Mouse (Mus musculus): Measurements from ENCODE around the gene Thoc3. TPM values are rescaled to one million over a fixed set of nuclear protein-coding genes. Genes with fewer than 3 reads are reported as not detected.

Thoc3 gene
- polyA plus RNA-seq, 1 experiment from 2014 or later, result 161 TPM

GRCm38 (mm10) chr13:54428771-54429170 is 39.9 kb downstream of the Thoc3 start:
- Histone ChIP-seq H3K9me3 (ENCODE audit: control insufficient read depth, low read length) (no peaks in the 10 kb centered on the region), H3K4me2 (no peak overlapping the region), H3K36me3 (ENCODE audit: control insufficient read depth, insufficient read depth, low read length) (no peaks in the 10 kb centered on the region), H3K27ac (ENCODE audit: low read depth, low read length) (no peak overlapping the region), H3K4me3 (ENCODE audit: low read depth, low read length) (no peak overlapping the region), H3K4me1 (ENCODE audit: control insufficient read depth, insufficient read depth, low read length) (no peaks in the 10 kb centered on the region), H3K9ac (ENCODE audit: low read length) (no peak overlapping the region), H3K27me3 (ENCODE audit: control insufficient read depth, insufficient read depth, low read length) (no peaks in the 10 kb centered on the region)
- DNase-seq (ENCODE audit: low spot score, missing footprints), result peak; percentile 37
- ATAC-seq (ENCODE audit: low FRiP score), result no peak
- whole genome bisulfite sequencing, result 81% methylated on average over 3 of the region's 3 CpGs

DNA sequence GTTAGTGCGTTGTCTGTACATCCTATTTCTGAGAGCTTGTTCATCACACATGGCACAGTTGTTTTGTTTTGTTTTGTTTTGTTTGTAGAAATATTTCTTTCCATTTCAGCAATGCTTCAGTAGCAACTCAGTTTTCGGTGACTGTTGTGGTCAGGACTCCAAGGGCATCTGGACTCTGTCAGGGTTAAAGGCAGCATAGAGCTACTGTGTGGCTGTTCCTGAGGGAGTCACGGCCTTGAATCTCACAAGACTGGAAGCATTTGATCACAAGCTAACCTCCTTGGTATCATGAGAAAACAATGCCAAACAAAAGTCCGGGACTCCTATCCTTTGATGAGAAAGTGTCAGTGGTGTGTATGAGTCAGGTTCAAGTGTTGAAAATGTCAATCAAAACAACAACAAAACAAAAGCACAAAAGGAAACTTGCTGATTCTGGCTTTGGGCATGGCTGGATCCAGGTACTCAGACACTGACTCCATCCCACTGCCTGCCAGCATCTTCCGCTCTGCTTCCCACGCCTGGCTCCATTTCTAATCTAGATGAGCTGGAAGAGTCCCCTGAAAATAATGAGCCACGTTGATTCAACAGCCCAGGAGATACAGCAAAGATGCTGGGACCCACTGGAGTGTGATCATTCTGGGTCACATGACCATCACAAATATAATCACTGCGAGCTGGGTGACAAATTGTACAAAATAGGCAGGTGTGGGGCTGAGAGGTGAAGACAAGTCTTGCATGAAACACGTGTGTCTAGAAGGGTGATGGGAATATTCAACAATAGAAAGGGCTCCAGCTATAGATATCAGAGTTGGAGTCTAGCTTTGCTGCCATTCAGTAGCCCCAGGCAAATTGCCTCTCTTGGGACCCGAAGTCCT is 41.6 kb downstream of the Thoc3 start:
- DNase-seq (ENCODE audit: low spot score, missing footprints) (peak; percentile 64), ATAC-seq (ENCODE audit: low FRiP score) (no peak)
- Histone ChIP-seq H3K27me3 (ENCODE audit: control insufficient read depth, insufficient read depth, low read length) (no peaks in the 10 kb centered on the region), H3K9me3 (ENCODE audit: control insufficient read depth, low read length) (no peaks in the 10 kb centered on the region), H3K9ac (ENCODE audit: low read length) (no peak overlapping the region), H3K27ac (ENCODE audit: low read depth, low read length) (no peak overlapping the region), H3K4me2 (no peak overlapping the region), H3K4me3 (ENCODE audit: low read depth, low read length) (no peak overlapping the region), H3K4me1 (ENCODE audit: control insufficient read depth, insufficient read depth, low read length) (no peaks in the 10 kb centered on the region), H3K36me3 (ENCODE audit: control insufficient read depth, insufficient read depth, low read length) (no peaks in the 10 kb centered on the region)
- WGBS, result 80% methylated on average over 10 of the region's 10 CpGs

- Histone ChIP-seq H3K9ac (ENCODE audit: low read length) (no peak overlapping the region), H3K4me3 (ENCODE audit: low read depth, low read length) (no peak overlapping the region), H3K27ac (ENCODE audit: low read depth, low read length) (peak overlapping the region; percentile 13; the same call in 1 of the 2 replicates), H3K4me1 (ENCODE audit: control insufficient read depth, insufficient read depth, low read length) (no peaks in the 10 kb centered on the region), H3K36me3 (ENCODE audit: control insufficient read depth, insufficient read depth, low read length) (no peaks in the 10 kb centered on the region), H3K4me2 (no peak overlapping the region), H3K9me3 (ENCODE audit: control insufficient read depth, low read length) (no peaks in the 10 kb centered on the region), H3K27me3 (ENCODE audit: control insufficient read depth, insufficient read depth, low read length) (no peaks in the 10 kb centered on the region)
- peak; percentile 66; the same call in 1 of the 2 replicates for ATAC-seq (ENCODE audit: low FRiP score)
- no peak for DNase-seq (ENCODE audit: low spot score, missing footprints)
- WGBS, result 68% methylated on average over 2 of the region's 2 CpGs
Observed at GRCm38 (mm10) chr13:54425269-54425668, 43.4 kb downstream of the Thoc3 start.

GRCm38 (mm10) chr13:54420226-54420625 is 48.4 kb downstream of the Thoc3 start:
- 90% methylated on average over 12 of the region's 12 CpGs for WGBS
- H3K36me3 ChIP-seq (ENCODE audit: control insufficient read depth, insufficient read depth, low read length), result no peaks in the 10 kb centered on the region

GRCm38 (mm10) chr13:54418781-54419327 is 49.8 kb downstream of the Thoc3 start:
- Histone ChIP-seq H3K27me3 (ENCODE audit: control insufficient read depth, insufficient read depth, low read length) (no peaks in the 10 kb centered on the region), H3K36me3 (ENCODE audit: control insufficient read depth, insufficient read depth, low read length) (no peaks in the 10 kb centered on the region), H3K4me3 (ENCODE audit: low read depth, low read length) (no peak overlapping the region), H3K9me3 (ENCODE audit: control insufficient read depth, low read length) (no peaks in the 10 kb centered on the region), H3K27ac (ENCODE audit: low read depth, low read length) (no peak overlapping the region), H3K4me1 (ENCODE audit: control insufficient read depth, insufficient read depth, low read length) (no peaks in the 10 kb centered on the region), H3K4me2 (no peak overlapping the region), H3K9ac (ENCODE audit: low read length) (no peak overlapping the region)
- ATAC-seq (ENCODE audit: low FRiP score), result no peak
- 77% methylated on average over 10 of the region's 10 CpGs for WGBS
- no peak for DNase-seq (ENCODE audit: low spot score, missing footprints)

More at GRCm38 (mm10) chr13:54420226-54420625, 48.4 kb downstream of the Thoc3 start:
- H3K27me3 ChIP-seq (ENCODE audit: control insufficient read depth, insufficient read depth, low read length), result no peaks in the 10 kb centered on the region
- H3K9me3 ChIP-seq (ENCODE audit: control insufficient read depth, low read length), result no peaks in the 10 kb centered on the region
- DNase-seq (ENCODE audit: low spot score, missing footprints), result no peak
- H3K4me3 ChIP-seq (ENCODE audit: low read depth, low read length), result no peak overlapping the region
- ATAC-seq (ENCODE audit: low FRiP score), result no peak
- H3K27ac ChIP-seq (ENCODE audit: low read depth, low read length), result no peak overlapping the region
- no peaks in the 10 kb centered on the region for H3K4me1 ChIP-seq (ENCODE audit: control insufficient read depth, insufficient read depth, low read length)
- H3K4me2 ChIP-seq, result no peak overlapping the region
- H3K9ac ChIP-seq (ENCODE audit: low read length), result no peak overlapping the region

DNA sequence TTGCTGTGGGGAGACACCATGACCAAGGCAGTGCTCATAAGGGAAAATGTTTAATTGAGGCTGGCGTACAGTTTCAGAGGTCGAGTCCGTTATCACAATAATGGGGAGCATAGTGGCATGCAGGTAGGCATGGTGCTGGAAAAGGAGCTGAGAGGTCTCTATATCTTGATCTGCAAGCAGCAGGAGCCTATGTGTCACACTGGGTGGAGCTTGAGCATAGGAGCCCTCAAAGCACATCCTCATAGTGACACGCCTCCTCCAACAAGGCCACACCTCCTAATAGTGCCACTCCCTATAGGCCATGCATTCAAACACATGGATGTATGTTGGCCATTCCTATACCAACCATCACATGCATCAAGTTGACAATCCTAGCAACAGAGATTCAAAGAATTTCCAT is 53.6 kb downstream of the Thoc3 start:
- WGBS, result 90% methylated on average over 4 of the region's 4 CpGs

DNA sequence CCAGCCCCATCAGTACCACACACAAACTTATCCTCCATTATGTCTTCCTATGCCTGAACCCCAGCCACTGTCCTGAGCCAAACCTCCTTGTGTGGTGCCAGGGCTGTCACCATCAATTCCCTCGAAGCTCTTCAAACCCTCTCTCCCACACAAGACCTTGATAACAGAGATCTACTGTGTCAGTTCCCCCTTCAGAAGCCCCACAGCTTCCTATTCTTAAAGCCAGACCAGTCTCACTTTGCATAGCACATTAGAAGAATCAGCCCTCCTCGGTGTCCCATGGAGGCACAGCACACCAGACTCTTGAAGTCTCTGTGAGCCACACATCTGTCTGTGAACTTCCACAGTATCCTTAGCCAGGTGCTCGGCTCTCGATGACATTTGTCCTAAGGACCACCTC is 55.9 kb downstream of the Thoc3 start:
- Histone ChIP-seq H3K36me3 (ENCODE audit: control insufficient read depth, insufficient read depth, low read length) (no peaks in the 10 kb centered on the region), H3K9me3 (ENCODE audit: control insufficient read depth, low read length) (no peaks in the 10 kb centered on the region), H3K27ac (ENCODE audit: low read depth, low read length) (no peak overlapping the region), H3K9ac (ENCODE audit: low read length) (no peak overlapping the region), H3K4me1 (ENCODE audit: control insufficient read depth, insufficient read depth, low read length) (no peaks in the 10 kb centered on the region), H3K4me3 (ENCODE audit: low read depth, low read length) (no peak overlapping the region), H3K27me3 (ENCODE audit: control insufficient read depth, insufficient read depth, low read length) (no peaks in the 10 kb centered on the region), H3K4me2 (no peak overlapping the region)
- ATAC-seq (ENCODE audit: low FRiP score) (no peak), DNase-seq (ENCODE audit: low spot score, missing footprints) (no peak)
- 88% methylated on average over 4 of the region's 4 CpGs for WGBS

More for the DNA sequence above, 53.6 kb downstream of the Thoc3 start:
- no peaks in the 10 kb centered on the region for H3K27me3 ChIP-seq (ENCODE audit: control insufficient read depth, insufficient read depth, low read length)
- H3K9me3 ChIP-seq (ENCODE audit: control insufficient read depth, low read length), result no peaks in the 10 kb centered on the region
- DNase-seq (ENCODE audit: low spot score, missing footprints), result no peak
- H3K4me1 ChIP-seq (ENCODE audit: control insufficient read depth, insufficient read depth, low read length), result no peaks in the 10 kb centered on the region
- no peak for ATAC-seq (ENCODE audit: low FRiP score)
- H3K4me3 ChIP-seq (ENCODE audit: low read depth, low read length), result no peak overlapping the region
- H3K9ac ChIP-seq (ENCODE audit: low read length), result no peak overlapping the region
- no peaks in the 10 kb centered on the region for H3K36me3 ChIP-seq (ENCODE audit: control insufficient read depth, insufficient read depth, low read length)
- H3K4me2 ChIP-seq, result no peak overlapping the region
- no peak overlapping the region for H3K27ac ChIP-seq (ENCODE audit: low read depth, low read length)

GRCm38 (mm10) chr13:54412236-54412635 is 56.4 kb downstream of the Thoc3 start:
- Histone ChIP-seq H3K4me2 (no peak overlapping the region), H3K9me3 (ENCODE audit: control insufficient read depth, low read length) (no peaks in the 10 kb centered on the region), H3K4me3 (ENCODE audit: low read depth, low read length) (no peak overlapping the region), H3K27ac (ENCODE audit: low read depth, low read length) (no peak overlapping the region), H3K36me3 (ENCODE audit: control insufficient read depth, insufficient read depth, low read length) (no peaks in the 10 kb centered on the region), H3K4me1 (ENCODE audit: control insufficient read depth, insufficient read depth, low read length) (no peaks in the 10 kb centered on the region), H3K27me3 (ENCODE audit: control insufficient read depth, insufficient read depth, low read length) (no peaks in the 10 kb centered on the region), H3K9ac (ENCODE audit: low read length) (no peak overlapping the region)
- DNase-seq (ENCODE audit: low spot score, missing footprints), result no peak
- ATAC-seq (ENCODE audit: low FRiP score), result no peak
- 51% methylated on average over 7 of the region's 7 CpGs for WGBS

GRCm38 (mm10) chr13:54411656-54412055 is 57.0 kb downstream of the Thoc3 start:
- no peaks in the 10 kb centered on the region for H3K27me3 ChIP-seq (ENCODE audit: control insufficient read depth, insufficient read depth, low read length)
- no peak overlapping the region for H3K9ac ChIP-seq (ENCODE audit: low read length)
- H3K27ac ChIP-seq (ENCODE audit: low read depth, low read length), result no peak overlapping the region
- H3K4me2 ChIP-seq, result no peak overlapping the region
- no peaks in the 10 kb centered on the region for H3K4me1 ChIP-seq (ENCODE audit: control insufficient read depth, insufficient read depth, low read length)
- ATAC-seq (ENCODE audit: low FRiP score) (no peak), DNase-seq (ENCODE audit: low spot score, missing footprints) (no peak)
- no peaks in the 10 kb centered on the region for H3K9me3 ChIP-seq (ENCODE audit: control insufficient read depth, low read length)
- WGBS, result 83% methylated on average over 3 of the region's 3 CpGs
- no peaks in the 10 kb centered on the region for H3K36me3 ChIP-seq (ENCODE audit: control insufficient read depth, insufficient read depth, low read length)
- no peak overlapping the region for H3K4me3 ChIP-seq (ENCODE audit: low read depth, low read length)

All from midbrain, embryonic 11.5 days (tissue).